Mouse (Mus musculus) megakaryocyte, embryonic 14.5 days (primary cell): ENCODE results near the gene Pappa.

ENCODE experiments used
- FLI1 ChIP-seq: IDR thresholded peaks from 2 replicates; pipeline ENCODE4 v1.6.1; 2012; ENCODE audit warnings: low read length, inconsistent platforms, mixed read lengths
- GATA1 ChIP-seq: IDR thresholded peaks from 3 replicates; pipeline ENCODE4 v1.6.1; 2012; ENCODE audit warnings: mixed read lengths, low read length, inconsistent platforms, borderline replicate concordance

GRCm38 (mm10) chr4:65163698-65164097 is 39.7 kb downstream of the Pappa start:
- TF ChIP-seq GATA1 (no peak), FLI1 (no peak)
